Mouse (Mus musculus) thymus, adult 2 months (tissue): ENCODE data around the gene Mbtps1.

ENCODE experiments used
- CTCF ChIP-seq: fragments of 200-500 bp; IDR thresholded peaks from 2 replicates; pipeline ENCODE4 v1.5.1; 2012; ENCODE audit warnings: mild to moderate bottlenecking, control low read depth, low read length, moderate library complexity, borderline replicate concordance; ENCODE audit not compliant: control insufficient read depth, poor library complexity, insufficient read depth; ENCODE audit errors: extremely low read depth
- POLR2A ChIP-seq: fragments of 200-500 bp; IDR thresholded peaks from 2 replicates; pipeline ENCODE4 v1.6.1; 2012; ENCODE audit warnings: mild to moderate bottlenecking, low read length, control low read depth, moderate library complexity; ENCODE audit not compliant: control insufficient read depth, poor library complexity, insufficient read depth; ENCODE audit errors: extremely low read depth

DNA sequence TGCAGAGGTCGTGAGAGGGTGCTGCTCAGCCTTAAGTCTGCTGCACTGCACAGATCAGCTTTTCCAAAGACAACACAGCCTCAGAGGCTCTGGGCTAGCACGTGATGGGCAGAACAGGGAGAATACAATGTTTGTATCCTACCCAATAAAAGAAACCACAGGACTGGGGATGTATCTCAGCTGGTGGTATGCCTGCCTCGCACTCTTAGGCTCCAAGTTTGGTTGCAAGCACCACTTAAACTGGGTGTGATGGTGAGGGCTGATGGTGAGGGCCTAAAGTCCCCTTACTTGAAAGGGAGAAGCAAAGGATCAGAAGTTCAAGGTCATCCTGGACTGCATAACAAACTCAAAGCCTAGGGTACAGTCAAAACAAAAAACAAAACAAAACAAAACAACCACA, 13.9 kb downstream of the Mbtps1 start:
- no peak for TF ChIP-seq CTCF
- TF ChIP-seq POLR2A: no peak
